Mouse (Mus musculus): Measurements from ENCODE around the gene Rcor2.

Rcor2 gene

GRCm38 (mm10) chr19:7311306-7311705, 44.2 kb downstream of the Rcor2 start:
- in situ Hi-C loops (cut with MboI; ENCODE audit: unreplicated experiment in 2 of 2), result no loop called here

GRCm38 (mm10) chr19:7313660-7314059, 46.5 kb downstream of the Rcor2 start:
- in situ Hi-C loops (cut with MboI; ENCODE audit: unreplicated experiment in 2 of 2), result no loop called here

- in situ Hi-C loops (cut with MboI; ENCODE audit: unreplicated experiment in 2 of 2), result no loop called here
These were observed 48.0 kb downstream of the Rcor2 start for GRCm38 (mm10) chr19:7314976-7315586.

GRCm38 (mm10) chr19:7315587-7315984, 48.5 kb downstream of the Rcor2 start:
- in situ Hi-C loops (cut with MboI; ENCODE audit: unreplicated experiment in 2 of 2), result no loop called here

DNA sequence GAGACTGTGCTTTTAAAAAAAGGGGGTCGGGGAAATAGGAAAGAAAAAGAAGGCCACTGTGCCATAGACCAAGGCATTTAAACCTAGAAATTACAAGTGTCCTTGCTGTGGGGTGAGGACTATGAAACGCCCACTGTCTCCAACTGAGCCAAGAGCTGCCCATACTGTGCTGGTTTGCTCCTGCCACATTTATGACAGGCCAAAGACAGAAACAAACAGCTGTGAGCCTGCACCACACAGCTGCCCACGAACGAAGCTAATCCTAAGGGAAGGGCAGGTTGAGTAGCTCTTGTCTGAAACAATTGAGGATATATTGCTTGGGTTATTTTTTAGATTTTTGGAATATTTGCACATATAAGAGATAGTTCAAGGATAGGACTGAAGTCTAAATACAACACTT, 49.7 kb downstream of the Rcor2 start:
- in situ Hi-C loops (cut with MboI; ENCODE audit: unreplicated experiment in 2 of 2), result no loop called here

DNA sequence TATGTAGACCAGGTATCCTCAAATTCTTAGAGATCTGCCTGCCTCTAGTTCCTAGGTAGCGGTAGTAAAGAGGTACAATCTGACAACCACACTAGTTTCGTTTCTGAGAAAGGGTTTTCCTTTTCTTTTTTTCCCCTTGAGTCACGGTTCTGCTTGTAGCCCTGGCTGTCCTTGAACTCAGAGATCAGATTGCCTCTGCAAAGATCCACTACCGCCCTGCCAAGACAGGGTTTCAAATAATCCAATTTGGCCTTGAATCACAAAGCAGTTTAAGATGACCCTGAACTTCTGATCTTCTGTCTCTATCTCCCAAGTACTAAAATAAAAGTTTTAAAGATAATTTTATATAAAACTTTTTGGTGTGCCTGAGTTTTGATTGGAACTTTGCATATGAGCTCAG, 50.6 kb downstream of the Rcor2 start:
- in situ Hi-C loops (cut with MboI; ENCODE audit: unreplicated experiment in 2 of 2), result no loop called here

DNA sequence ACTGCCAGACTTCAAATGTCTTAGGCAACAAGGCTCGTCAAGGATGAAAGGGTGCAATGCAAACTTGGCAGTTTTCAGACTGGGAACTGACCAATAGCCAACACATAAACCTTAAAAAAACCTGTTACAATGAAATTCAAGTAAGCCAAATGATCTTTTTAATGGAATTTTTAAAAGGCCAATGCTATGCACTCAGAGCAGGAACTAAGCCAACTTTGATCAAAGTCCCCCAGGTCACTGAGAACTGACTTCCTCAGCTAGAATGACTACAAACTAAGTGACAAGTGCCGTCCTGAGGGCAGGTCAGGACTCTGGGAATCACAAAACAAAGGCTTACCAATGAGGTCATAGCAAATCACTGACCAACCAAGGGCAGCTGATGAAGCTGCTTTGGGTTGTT, 53.1 kb downstream of the Rcor2 start:
- in situ Hi-C loops (cut with MboI; ENCODE audit: unreplicated experiment in 2 of 2), result no loop called here

- in situ Hi-C loops (cut with MboI; ENCODE audit: unreplicated experiment in 2 of 2), result no loop called here
These were observed 54.3 kb downstream of the Rcor2 start for GRCm38 (mm10) chr19:7321391-7321790.
